Mouse (Mus musculus): ENCODE data around the gene Tada3. TPM values are rescaled to one million over a fixed set of nuclear protein-coding genes. Genes with fewer than 3 reads are reported as not detected.

The Tada3 gene
- total RNA-seq, 1 experiment from 2014 or later: 7.9 TPM

Other genes with a start within 250 kb of the Tada3 start
- gene Lhfpl4, start 182.5 kb downstream of the Tada3 start, total RNA-seq (2017): not detected in 3 replicates
- gene Mtmr14, start 140.0 kb downstream of the Tada3 start, total RNA-seq (2017): 40.8 to 50.3 TPM (median 42.0 TPM) in 3 replicates
- gene Cpne9, start 95.6 kb downstream of the Tada3 start, total RNA-seq (2017): 0.19 to 0.75 TPM in 2 of 3 replicates, not detected in the other
- 77.8 to 91.4 TPM (median 83.9 TPM) in 3 replicates for gene Brpf1, start 70.7 kb downstream of the Tada3 start, total RNA-seq (2017)
- gene Ogg1, start 50.9 kb downstream of the Tada3 start, total RNA-seq (2017): 6.4 to 12.2 TPM (median 9.2 TPM) in 3 replicates
- 27.9 to 116 TPM (median 103 TPM) in 3 replicates for gene Camk1, start 33.9 kb downstream of the Tada3 start, total RNA-seq (2017)
- gene Arpc4, start 232 bp upstream of the Tada3 start, total RNA-seq (2017): 296 to 345 TPM (median 318 TPM) in 3 replicates
- 12.9 to 26.5 TPM (median 15.3 TPM) in 3 replicates for gene Ttll3, start 11.4 kb upstream of the Tada3 start, total RNA-seq (2017)
- 0.96 to 6.9 TPM (median 4.4 TPM) in 3 replicates for gene Rpusd3, start 41.5 kb upstream of the Tada3 start, total RNA-seq (2017)
- gene Cidec, start 57.9 kb upstream of the Tada3 start, total RNA-seq (2017): not detected in 3 replicates
- 6.8 to 22.3 TPM (median 21.0 TPM) in 3 replicates for gene Jagn1, start 64.7 kb upstream of the Tada3 start, total RNA-seq (2017)
- gene Il17re, start 80.6 kb upstream of the Tada3 start, total RNA-seq (2017): not detected in 3 replicates
- not detected in 3 replicates for gene Il17rc, start 93.5 kb upstream of the Tada3 start, total RNA-seq (2017)
- 0.85 to 6.1 TPM (median 3.4 TPM) in 3 replicates for gene Creld1, start 105.4 kb upstream of the Tada3 start, total RNA-seq (2017)
- not detected in 3 replicates for gene Prrt3, start 124.0 kb upstream of the Tada3 start, total RNA-seq (2017)
- 37.2 to 57.0 TPM (median 50.1 TPM) in 3 replicates for gene Emc3, start 153.8 kb upstream of the Tada3 start, total RNA-seq (2017)
- gene Fancd2, start 153.8 kb upstream of the Tada3 start, total RNA-seq (2017): 0.29 to 1.8 TPM (median 1.7 TPM) in 3 replicates
- not detected in 3 replicates for gene Fancd2os, start 222.8 kb upstream of the Tada3 start, total RNA-seq (2017)
- 111 to 131 TPM (median 120 TPM) in 3 replicates for gene Brk1, start 226.9 kb upstream of the Tada3 start, total RNA-seq (2017)
- gene Vhl, start 246.1 kb upstream of the Tada3 start, total RNA-seq (2017): 17.1 to 24.7 TPM (median 21.6 TPM) in 3 replicates

Data from monocyte, adult 5-6 weeks (primary cell).